8 mouse cellular contexts compared by ENCODE assay signal in genomic region chr1:155516594-155516993, GRCm38 (mm10). TPM values are rescaled to one million over a fixed set of nuclear protein-coding genes. Genes with fewer than 3 reads are reported as not detected.
DNase-seq lines count a peak whose midpoint lies in the region; ATAC-seq lines count a peak whose summit lies in the region.

No protein-coding gene starts in this region.

- no peak overlapping the region for H3K9ac ChIP-seq in hindbrain, embryonic 14.5 days

- no peaks in the 10 kb centered on the region for H3K36me3 ChIP-seq in hindbrain, embryonic 14.5 days (replicated peaks; ENCODE audit: control insufficient read depth, insufficient read depth)

- H3K4me2 ChIP-seq in hindbrain, embryonic 14.5 days (replicated peaks), result no peak overlapping the region

- peaks cover 12% of the 10 kb centered on the region for H3K9me3 ChIP-seq in hindbrain, embryonic 14.5 days (ENCODE audit: control insufficient read depth, low read length)

- WGBS in hindbrain, embryonic 14.5 days, result 35% methylated on average over 7 of the region's 7 CpGs

- H3K4me1 ChIP-seq in hindbrain, embryonic 14.5 days (replicated peaks; ENCODE audit: control insufficient read depth, insufficient read depth, low read length), result no peaks in the 10 kb centered on the region

- H3K27me3 ChIP-seq in hindbrain, embryonic 14.5 days (ENCODE audit: control insufficient read depth, insufficient read depth, low read length), result no peaks in the 10 kb centered on the region

- peak overlapping the region; percentile 59; the same call in 1 of the 2 replicates for H3K27ac ChIP-seq in hindbrain, embryonic 14.5 days

- H3K4me3 ChIP-seq in hindbrain, embryonic 14.5 days (replicated peaks; ENCODE audit: low read length), result no peak overlapping the region

- DNase-seq in ovary, postnatal 14 days (ENCODE audit: low spot score), result peak; percentile 47
- DNase-seq in ovary, postnatal 10 days (ENCODE audit: low spot score), result no peak
- DNase-seq in T-cell, adult 2 months (ENCODE audit: low spot score), result peak; percentile 52
- DNase-seq in cerebellum, postnatal 4 days (ENCODE audit: low spot score in 2 of 2), result peak; percentile 72 to 73
- DNase-seq in hindbrain, embryonic 14.5 days (ENCODE audit: low spot score), result peak; percentile 70
- peak; percentile 49 to 55 for DNase-seq in left cerebral cortex, postnatal 25 days (ENCODE audit: low spot score in 2 of 2)
- DNase-seq in retina, adult 2 months (ENCODE audit: low read depth, low spot score), result peak; percentile 30

- ATAC-seq in hindbrain, embryonic 14.5 days (ENCODE audit: low FRiP score), result no peak
- no peak for ATAC-seq in inflammation-experienced regulatory T-cells, adult 6 months

- intact Hi-C loops in left cerebral cortex, postnatal 25 days (cut with DNase I), result loop anchor here (5.0 kb wide), 1 partner anchor 99 kb away; the partner anchor contains the start of gene Xpr1

RNA-seq across cellular contexts. Expression of gene Acbd6, which starts 41.3 kb away (rescaled TPM):
- polyA plus RNA-seq in hindbrain, embryonic 14.5 days (2014; fragmentation: Nextera tagmentation; extraction: Ambion mirVana), result 99.5 and 103 TPM in 2 replicates
- total RNA-seq in left cerebral cortex, postnatal 25 days (2021), result 10 to 100 TPM; 88.3 to 91.6 TPM
- 10 to 100 TPM in 1 of 3 experiments, 1 to 10 TPM in 2; 6.8 to 10.4 (median 8.6) TPM for polyA plus RNA-seq in inflammation-experienced regulatory T-cells, adult 6 months (2017; shearing (Covaris generic))
